ENCODE assay signal across 28 mouse cellular contexts in genomic region chrX:168975444-168975843, GRCm38 (mm10).
DNase-seq lines count a peak whose midpoint lies in the region; ATAC-seq and TF ChIP-seq lines count a peak whose summit lies in the region.
"Had no signal": no experiment of that assay in that cellular context is flagged by ENCODE, and none has a peak within 500 bp of the region (broad histone marks: within the 10 kb centered on the region; RNA-seq: fewer than 3 reads in every experiment).

No protein-coding gene starts in this region.

- intact Hi-C loops in left cerebral cortex, postnatal 4 days (cut with DNase I) = no loop called here

- H3K27ac ChIP-seq in embryonic fibroblast, embryonic 13.5 days (ENCODE audit: insufficient read depth, low read length) = peak overlapping the region; percentile 11; the same call in 1 of the 2 replicates
- H3K27ac ChIP-seq: embryonic facial prominence, embryonic 13.5 days; forebrain, embryonic 13.5 days; hindbrain, embryonic 12.5 days; hindbrain, postnatal 0 days; limb, embryonic 13.5 days; lung, embryonic 15.5 days; midbrain, embryonic 10.5 days; midbrain, embryonic 15.5 days; neural tube, embryonic 15.5 days had no signal

- no peak overlapping the region for H3K4me3 ChIP-seq in embryonic fibroblast, embryonic 13.5 days (ENCODE audit: insufficient read depth, low read length)
- H3K4me3 ChIP-seq: embryonic facial prominence, embryonic 13.5 days; forebrain, embryonic 13.5 days; hindbrain, embryonic 12.5 days; limb, embryonic 13.5 days; lung, embryonic 15.5 days; midbrain, embryonic 10.5 days; midbrain, embryonic 15.5 days; neural tube, embryonic 15.5 days had no signal

- DNase-seq in frontal cortex, postnatal 25 days (ENCODE audit: low spot score in 2 of 2) = no peak
- peak; percentile 0 to 17 for DNase-seq in left cerebral cortex, adult 9 months (ENCODE audit: low spot score in 2 of 2)
- DNase-seq in left cerebral cortex, postnatal 4 days = no peak
- DNase-seq in urinary bladder, postnatal 25 days (ENCODE audit: low spot score) = no peak
- DNase-seq in yolk sac, embryonic 10.5 days (ENCODE audit: low spot score) = no peak
- DNase-seq: adrenal gland, postnatal 14 days; cerebellum, adult 11-12 months; cerebellum, adult 9-11 months; embryo, embryonic 11 days; gastrocnemius, postnatal 25 days; heart, adult 11 months; heart, postnatal 36 days; kidney, adult 9 months; kidney, postnatal 14 days; retina, postnatal 1 day; thymus, postnatal 14 days had no signal

- no peak for TF ChIP-seq POLR2A in embryonic fibroblast, embryonic 13.5 days (IDR thresholded peaks at IDR 0.05; ENCODE audit: low read depth, low read length)

- peaks cover 1% of the 10 kb centered on the region; the same call in 1 of the 2 replicates for H3K4me1 ChIP-seq in embryonic fibroblast, embryonic 13.5 days (ENCODE audit: control insufficient read depth, insufficient read depth, low read length)
- H3K4me1 ChIP-seq: embryonic facial prominence, embryonic 13.5 days; forebrain, embryonic 13.5 days; hindbrain, embryonic 12.5 days; limb, embryonic 13.5 days; lung, embryonic 15.5 days; midbrain, embryonic 10.5 days; midbrain, embryonic 15.5 days; neural tube, embryonic 15.5 days had no signal

- peak; percentile 85 for ATAC-seq in frontal cortex, adult (ENCODE audit: low TSS enrichment)
- ATAC-seq: forebrain, embryonic 13.5 days; hindbrain, postnatal 0 days; intestine, embryonic 16.5 days; midbrain, embryonic 15.5 days had no signal

- no peak for TF ChIP-seq CTCF in embryonic fibroblast, embryonic 13.5 days (IDR thresholded peaks at IDR 0.05; ENCODE audit: borderline replicate concordance, insufficient read depth, low read length)

Comparison
In these comparisons a context has a peak if more than half of its experiments do, and no peak if none do; other contexts are left out.
1. DNase-seq: peak in left cerebral cortex, adult 9 months (2 of 2); none in frontal cortex, postnatal 25 days (0 of 2), left cerebral cortex, postnatal 4 days (single experiment), urinary bladder, postnatal 25 days (single experiment) and yolk sac, embryonic 10.5 days (single experiment).